Mouse (Mus musculus) left cerebral cortex, adult 8-10 months (tissue): ENCODE results near the gene Dmrt3. TPM values are rescaled to one million over a fixed set of nuclear protein-coding genes. Genes with fewer than 3 reads are reported as not detected.

Experiments used
- total RNA-seq, 4 experiments: library from RNA; stranded (reverse); gene quantifications; 2 replicates each; pipeline ENCODE4 v1.2.4; 2022

The Dmrt3 gene
- total RNA-seq, 4 experiments from 2014 or later: not detected

Other genes starting within 250 kb of the Dmrt3 start
- not detected for gene Dmrt1, start 104.7 kb upstream of the Dmrt3 start, total RNA-seq
- 1 to 10 TPM; 1.1 to 1.8 (median 1.6) TPM for gene Dmrt2, start 62.1 kb downstream of the Dmrt3 start, total RNA-seq